Mouse (Mus musculus): ENCODE results near the gene Fam207a.
A peak's percentile ranks its signal among the peaks of the same experiment; 100 is the strongest.

The Fam207a gene

DNA sequence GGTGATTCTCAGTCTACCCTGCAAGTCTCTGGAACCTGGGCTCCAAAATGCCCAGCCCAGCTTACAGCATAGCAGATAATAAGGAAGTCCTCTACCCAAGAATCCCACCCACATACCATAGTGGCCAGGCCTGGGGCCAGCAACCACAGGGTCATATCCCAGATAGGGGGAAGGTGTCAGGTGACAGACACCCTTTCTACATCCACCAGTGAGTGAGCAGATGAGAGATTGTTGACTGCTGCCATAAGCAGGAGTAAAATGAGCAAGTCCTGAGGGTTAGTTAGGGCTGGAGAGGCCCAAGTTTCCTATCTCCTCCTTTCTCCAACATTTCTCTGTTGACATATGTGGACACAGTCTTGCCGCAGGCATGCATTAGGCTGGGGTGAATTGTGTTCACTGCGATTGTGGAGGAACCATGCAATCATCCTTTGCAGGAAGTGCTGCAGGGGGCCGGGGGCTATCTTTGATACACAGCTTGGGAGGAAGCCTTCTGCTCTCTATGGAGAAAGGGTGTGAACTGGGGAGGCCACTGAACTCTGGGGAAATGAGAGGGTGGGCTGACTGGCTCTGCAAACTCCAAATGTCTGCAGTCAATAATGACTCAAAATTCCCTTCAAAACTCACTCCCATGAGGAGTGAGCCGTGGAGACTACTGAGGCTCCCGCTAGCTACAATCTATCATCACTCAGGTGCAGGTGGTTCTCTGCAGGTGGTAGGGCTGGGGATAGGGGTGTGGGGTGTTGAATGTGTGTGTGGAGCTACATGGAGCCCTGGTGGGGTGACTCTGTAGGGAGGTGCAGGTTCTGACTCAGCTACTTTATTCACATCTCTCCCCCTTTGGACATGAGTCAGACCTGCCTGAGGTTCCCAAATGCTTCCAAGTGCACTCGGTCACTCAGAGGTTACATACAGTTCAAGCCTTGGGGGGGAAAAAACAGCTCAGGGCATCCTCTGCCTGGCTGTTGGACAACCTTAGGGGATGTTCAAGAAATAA lies 15.7 kb upstream of the Fam207a start:
- no peak for DNase-seq (ENCODE audit: inconsistent age in 2 of 2, low spot score in 1 of 2)

DNA sequence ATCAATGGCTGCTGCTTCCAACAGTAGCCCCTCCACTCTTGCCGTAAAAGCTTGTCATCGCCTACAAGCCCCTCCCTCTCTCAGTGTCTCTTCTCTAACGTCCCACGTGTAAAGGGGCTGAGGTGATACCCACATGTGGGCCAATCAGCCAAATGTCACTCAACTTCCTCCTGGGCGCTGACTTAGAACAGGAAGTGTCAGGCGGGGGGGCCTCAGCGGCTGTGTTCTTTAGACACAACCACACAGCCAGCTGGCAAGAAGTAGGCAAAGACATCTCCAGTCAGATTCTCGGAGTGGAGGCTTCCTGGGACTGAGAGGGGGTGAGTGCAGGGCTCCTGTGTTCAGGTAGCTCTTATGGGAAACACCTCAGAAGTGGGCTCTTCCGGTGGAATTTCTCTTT lies 14.6 kb upstream of the Fam207a start, which contains the start of gene Itgb2:
Gene Itgb2, plus strand, starts transcription at position 113 of the 400 bp plus-strand sequence.
- DNase-seq (ENCODE audit: inconsistent age in 2 of 2, low spot score in 1 of 2): no peak

DNA sequence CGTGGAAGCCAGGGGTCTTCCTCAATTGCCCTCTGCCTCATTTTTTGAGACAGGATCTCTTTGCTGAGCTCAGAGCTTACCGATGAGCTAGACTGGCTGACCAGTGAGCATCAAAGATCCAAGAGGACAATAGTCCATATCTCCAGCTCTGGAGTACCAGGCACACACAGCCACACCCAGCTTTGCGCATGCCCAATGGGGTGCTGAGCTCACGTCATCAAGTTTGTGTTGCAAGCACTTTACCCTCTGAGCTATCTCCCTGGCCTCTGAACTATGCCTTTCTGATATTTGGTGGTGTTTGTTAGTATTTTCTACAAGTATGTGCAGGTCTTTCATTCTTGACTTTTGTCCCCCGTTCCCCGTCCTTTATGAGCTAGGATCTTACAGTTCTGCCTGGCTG lies 13.0 kb upstream of the Fam207a start:
- no peak for DNase-seq (ENCODE audit: inconsistent age in 2 of 2, low spot score in 1 of 2)

DNA sequence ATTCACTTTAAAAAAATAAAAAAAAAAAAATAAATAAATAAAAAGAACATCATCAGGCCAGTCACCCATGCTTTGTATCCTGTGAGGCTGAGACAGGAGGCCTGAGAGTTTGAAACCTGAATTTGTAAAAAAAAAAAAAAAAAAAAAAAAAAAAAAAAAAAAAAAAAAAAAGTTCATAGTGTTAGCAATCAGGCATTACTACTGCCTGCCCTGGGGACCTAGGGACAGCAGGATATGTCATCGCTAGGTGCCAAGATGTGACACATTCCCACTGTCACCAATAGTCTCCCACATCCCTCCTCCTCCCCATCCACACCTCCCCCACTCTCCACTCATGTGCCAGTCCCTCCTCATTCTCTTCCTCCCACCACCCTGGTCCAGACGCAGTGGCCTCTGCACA lies 10.9 kb upstream of the Fam207a start:
- no peak for DNase-seq (ENCODE audit: inconsistent age in 2 of 2, low spot score in 1 of 2)

DNA sequence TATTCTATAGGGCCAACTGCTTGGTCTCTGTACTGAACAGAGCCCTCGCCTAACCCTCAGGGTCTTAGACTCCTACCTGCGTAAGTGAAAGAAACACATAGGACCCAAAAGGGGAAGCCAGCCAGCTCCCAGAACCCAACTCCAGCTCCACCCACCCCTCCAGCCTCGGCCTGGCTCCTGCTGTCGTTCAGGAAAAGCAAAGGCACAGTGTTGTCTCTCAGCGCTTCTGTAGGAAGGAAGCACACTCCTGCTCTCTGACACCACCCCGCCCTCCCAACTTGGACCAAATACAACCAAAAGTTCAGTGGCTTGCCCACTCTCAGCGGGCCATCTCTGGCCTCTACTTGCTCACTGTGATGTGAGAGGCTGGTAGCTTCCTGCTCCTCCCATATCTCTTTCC lies 7.7 kb upstream of the Fam207a start:
- peak in 1 of 2 experiments; percentile 67 for DNase-seq (ENCODE audit: inconsistent age in 2 of 2, low spot score in 1 of 2)

DNA sequence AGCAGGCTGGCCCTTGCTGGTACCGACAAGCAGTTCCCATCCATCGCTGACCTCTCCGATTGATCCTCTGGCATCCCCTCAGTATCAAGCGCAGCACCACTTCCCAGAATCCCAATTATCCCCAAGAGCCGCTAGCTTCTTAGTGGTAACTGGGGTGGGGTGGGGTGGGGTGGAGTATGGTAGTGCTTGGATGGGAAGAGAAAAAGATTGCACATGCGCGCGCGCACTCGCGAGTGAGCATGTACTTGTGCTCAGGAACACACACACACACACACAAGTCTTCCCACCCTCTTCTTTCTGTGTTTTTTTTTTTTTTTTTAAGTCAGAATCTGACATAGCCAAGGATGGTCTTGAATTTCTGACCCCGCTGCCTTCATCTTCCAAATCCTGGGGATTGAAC lies 7.2 kb upstream of the Fam207a start:
- no peak for DNase-seq (ENCODE audit: inconsistent age in 2 of 2, low spot score in 1 of 2)

DNA sequence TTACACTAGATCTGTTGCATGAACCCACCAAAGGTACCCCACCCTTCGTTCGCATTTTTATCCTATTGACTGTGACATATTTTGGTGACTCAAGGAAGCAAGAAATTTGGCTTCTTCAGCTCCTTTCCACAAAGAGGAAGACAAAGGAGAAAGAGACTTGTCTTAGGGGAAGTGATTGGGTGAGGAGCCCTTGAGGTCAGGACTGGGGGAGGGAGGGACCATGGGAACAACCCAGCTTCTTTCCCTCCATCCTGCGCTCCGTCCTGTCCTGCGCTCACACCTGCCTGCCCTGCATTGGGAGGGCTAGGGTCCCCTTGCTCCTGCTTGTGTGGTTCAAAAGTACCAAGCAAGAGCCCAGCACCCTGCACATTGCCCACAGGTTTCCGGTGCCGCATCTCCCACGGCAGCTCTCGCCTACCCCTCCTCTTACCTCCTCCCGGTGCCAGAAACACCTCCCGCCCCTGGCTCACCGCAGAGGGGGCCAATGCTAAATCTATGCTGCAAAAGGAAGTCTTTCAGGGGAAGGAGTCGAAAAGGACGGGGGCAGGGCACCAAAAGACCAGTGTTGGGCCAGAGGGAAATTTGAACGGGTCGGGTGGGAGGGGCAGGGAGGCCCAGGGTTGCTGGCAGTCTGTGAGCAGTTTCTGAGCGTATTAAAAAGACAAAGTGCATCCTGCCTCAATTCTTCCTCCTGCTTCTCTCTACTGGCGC lies 6.6 kb upstream of the Fam207a start:
- DNase-seq (ENCODE audit: inconsistent age in 2 of 2, low spot score in 1 of 2): peak in 1 of 2 experiments; percentile 40

DNA sequence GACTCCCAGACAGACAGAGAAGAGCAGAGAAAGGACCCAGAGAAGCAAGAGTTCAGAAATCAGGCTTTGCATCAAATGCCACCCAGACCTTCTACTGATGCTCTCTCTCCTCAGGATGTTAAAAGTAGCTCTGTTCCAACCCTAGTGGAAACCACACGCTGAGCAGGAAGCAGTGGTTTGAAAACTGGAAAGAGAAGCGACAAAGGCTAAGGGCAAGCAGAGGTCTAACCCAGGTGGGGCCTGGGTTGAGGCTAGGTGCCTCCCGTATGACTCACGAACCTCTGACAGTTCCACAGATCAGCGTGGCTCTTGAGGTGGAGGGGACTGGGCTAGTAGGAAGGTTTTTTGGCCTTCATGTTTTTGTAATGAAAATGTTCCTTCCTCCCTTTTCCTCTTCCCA lies 4.9 kb upstream of the Fam207a start:
- no peak for DNase-seq (ENCODE audit: inconsistent age in 2 of 2, low spot score in 1 of 2)

DNA sequence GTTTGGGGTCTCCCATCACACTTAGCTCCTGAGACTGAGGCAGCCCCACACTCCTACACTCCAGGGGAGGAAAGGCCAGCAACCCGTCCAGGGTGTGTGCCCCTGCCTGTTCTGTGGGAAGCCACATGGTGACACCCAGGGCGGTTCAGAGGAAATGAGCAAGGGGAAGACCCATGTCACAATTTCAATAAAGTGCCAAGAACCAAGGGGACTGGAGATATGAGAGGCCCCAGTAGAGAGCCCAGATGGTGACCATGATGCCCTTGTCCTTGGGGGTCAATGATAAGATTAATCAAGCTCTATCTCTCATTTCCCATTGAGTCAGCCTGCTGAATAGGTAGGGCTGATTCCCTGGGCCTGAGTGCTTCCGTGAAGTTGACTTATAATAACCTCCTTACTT lies 3.6 kb upstream of the Fam207a start:
- DNase-seq (ENCODE audit: inconsistent age in 2 of 2, low spot score in 1 of 2): peak in 1 of 2 experiments; percentile 67

DNA sequence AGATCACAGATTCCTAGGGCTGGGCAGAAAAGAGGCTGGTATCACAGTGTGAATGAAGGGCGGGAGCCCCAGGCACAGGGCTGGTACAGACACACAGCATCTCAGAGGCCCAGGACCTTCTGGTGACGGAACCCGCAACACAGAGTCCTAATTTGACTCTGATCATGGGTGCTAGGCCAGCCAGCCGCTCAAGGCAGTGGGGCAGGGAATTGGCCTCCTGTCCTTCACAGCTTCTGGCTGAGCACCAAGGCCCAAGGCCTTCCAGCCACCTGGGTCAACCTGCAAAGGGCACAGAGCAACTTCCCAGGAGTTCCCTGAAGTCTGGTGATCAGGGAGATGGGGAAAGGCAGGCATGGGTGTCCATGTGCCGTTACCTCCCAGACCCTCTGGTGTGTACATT lies 2.2 kb upstream of the Fam207a start:
- DNase-seq (ENCODE audit: inconsistent age in 2 of 2, low spot score in 1 of 2): peak in 1 of 2 experiments; percentile 64

DNA sequence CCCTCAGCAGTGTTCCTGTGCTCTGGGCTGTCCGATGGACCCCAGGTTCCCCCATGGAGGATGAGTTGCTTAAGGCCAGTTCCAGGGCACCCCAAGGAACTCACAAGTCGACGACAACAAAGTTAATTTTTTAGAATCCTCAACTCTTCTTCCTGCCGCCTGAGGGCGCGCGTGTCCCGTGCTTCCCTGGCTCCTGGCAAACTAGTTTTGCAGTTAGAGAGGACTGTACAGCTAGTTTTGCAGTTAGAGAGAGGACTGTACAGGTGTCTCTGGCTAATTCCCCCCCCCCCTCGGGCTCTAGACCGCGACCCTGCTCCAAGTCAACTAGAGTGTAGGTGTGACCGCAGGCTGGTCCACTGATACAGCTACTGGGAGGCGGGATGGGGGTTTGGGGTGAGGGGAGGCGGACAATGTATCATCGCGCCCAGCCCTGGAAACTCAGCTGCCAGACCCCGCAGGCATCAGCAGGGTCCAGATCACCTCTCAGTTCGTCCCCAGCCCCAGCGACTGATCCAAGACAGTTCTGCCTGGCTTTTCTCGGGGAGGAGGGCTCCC lies 1.6 kb upstream of the Fam207a start:
- peak; percentile 70 to 85 for DNase-seq (ENCODE audit: inconsistent age in 2 of 2, low spot score in 1 of 2)

DNA sequence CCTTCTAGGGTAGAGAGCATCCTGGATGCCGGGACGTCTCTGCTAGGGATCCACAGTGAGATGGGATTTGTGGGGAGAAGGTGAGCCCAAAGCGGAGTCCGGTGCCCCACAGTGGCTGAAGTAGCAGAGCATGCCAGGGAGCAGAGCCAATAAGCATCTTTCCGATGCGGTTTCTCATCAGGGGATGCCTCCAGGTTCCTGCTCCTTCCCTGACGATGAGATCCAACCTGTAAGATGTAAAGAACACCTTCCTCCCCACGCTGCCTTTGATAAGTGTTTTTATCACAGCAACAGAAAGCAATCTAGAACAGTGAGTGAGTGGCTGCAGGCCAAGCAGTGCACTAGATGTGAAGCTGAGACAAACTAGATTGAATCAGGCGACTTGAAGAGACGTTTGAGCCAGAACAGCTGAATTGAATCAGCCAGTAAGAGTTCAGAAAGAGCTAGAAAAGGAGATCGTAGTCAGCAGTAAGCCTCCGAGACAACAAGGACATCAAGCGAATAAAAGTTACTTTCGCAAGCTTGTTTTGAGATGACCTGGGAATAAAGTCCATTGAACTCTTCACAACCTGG lies 880 bp upstream of the Fam207a start:
- DNase-seq (ENCODE audit: inconsistent age in 2 of 2, low spot score in 1 of 2): peak in 1 of 2 experiments; percentile 70

DNA sequence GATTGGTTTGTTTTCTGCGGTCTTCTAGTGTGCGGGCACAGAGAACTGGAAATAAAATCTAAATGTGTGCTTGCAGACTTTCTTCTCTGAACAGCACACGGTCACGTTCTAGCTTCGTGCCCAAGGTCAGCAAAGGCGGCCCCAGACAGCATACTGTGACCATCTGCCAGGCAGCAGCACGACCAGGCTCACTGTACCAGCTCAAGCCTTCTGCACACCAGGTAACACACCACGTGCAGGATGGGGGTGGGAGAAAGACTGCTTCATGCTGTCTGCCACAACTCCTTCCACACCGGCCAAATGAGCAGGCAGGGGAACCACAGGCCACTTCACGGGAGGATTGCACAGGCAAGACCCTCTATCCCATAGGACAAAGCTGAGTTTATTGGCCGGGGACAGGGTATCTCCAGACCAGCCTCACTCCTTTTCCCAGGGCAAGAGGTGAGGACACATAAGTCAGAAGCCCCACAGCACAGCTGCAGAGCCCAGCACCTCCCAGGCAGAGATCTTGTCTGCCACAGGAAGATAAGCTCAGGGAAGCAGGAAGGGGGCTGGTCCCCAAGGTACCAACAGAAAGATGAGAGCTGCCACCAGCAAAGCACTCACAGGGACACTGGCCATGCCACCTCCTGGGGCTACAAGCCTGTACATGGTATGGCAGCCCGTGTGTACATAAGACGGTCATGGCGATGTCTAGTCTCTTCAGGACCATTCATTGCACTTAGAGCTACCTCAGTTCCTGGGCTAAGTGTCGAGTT lies 5.2 kb downstream of the Fam207a start:
- no peak for DNase-seq (ENCODE audit: inconsistent age in 2 of 2, low spot score in 1 of 2)

DNA sequence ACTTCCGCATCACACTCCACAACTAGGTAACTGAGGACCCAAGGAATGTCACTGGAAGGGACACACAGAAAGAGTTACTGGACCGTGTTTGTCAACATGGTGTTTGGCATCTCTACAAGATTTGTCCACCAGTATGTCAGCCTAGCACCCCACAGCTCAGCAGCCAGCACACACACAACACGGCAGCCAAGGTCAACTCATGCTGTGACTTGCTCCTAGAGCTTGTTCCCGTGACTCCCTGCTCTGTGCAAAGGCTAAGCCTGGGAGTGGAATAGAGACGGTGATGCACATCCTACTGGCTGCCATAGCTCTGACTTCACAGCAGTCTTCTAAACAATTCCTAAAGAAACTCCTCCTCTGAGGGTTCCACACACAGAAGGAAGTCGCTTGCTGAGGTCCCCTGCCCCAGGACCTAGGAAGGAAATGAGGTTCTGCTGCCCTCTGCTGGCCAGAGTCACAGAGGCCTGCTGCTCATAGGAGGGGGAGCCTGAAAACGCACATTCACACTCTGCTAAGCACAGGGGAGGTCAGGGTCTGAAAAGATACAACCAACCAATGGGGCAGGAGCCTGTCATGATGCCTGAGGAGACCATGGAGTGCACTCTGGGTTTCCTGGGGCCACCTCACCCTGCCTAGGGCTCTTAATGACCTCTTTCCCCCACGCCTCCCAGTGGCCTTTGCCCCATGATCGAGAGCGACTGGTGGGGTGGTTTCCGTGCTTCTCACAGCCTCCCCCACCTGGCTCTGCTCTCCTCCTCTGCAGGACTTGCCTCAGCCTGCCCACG lies 6.0 kb downstream of the Fam207a start:
- DNase-seq (ENCODE audit: inconsistent age in 2 of 2, low spot score in 1 of 2): peak; percentile 84 to 94

DNA sequence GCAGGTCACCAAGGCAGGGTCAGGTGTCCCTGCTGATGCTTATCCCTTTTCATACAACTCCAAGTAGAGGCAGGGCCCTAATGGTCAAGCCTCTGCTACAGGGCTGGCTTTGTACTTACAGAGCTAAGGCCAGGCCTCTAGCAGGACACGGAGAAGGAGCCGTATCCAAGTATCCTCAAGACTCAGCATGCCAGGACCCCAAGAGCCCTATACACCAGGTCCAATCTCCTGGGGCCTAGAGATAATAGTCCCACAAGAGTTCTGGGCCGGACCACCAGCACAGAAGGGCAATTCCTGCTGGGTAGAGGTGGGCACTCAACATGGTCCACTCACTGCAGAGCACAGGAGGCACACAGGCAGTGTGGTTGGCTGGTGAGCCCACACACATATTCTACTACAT lies 6.8 kb downstream of the Fam207a start:
- DNase-seq (ENCODE audit: inconsistent age in 2 of 2, low spot score in 1 of 2): no peak

DNA sequence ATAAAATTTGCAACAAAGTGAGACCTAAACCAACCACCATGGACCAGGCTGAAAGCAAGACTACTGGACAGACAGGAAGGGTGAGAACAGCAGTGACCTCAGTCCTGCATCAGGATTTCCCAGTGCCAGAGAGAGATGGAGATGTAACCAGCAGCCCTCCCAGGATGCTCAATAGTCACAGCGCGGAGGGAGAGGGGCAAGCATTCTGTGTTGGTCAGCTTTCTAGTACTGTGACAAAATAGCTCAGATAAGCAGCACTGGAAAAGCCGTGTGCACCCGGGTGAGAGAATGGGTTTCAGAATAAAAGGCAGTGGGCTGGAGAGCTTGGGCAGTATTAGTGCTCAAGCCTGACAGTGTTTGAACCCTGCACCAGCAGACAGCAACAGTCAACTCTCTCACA lies 7.8 kb downstream of the Fam207a start:
- peak in 1 of 2 experiments; percentile 16 for DNase-seq (ENCODE audit: inconsistent age in 2 of 2, low spot score in 1 of 2)

DNA sequence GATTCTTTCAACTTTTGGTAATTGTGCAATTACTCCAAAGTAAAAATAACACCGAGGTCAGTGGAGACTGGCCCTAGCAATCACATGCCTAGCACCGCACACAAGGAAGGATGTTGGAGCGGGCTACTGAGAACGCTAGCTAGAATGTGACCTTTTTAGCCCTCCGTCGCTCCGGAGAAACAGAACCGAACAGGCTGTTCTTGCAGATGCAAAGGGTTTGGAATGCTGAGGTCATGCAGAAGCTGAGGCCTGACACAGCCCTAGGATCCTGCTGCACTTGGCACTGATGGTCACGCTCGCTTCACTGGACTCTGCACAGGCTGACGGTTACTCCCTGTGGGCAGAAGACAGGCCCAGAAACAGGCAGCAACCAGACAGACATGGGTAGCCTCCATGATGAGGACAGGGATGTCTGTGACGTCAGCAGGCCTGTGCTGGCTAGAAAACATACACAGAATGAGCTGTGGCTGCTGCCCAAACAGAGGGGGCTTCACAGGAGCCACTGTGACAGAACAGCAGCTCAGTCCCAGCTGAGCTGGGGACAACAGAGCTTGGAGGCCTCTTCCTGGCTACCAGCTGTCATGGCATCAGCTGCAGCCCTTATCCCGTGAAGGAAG lies 8.5 kb downstream of the Fam207a start:
- DNase-seq (ENCODE audit: inconsistent age in 2 of 2, low spot score in 1 of 2): peak; percentile 40 to 75

DNA sequence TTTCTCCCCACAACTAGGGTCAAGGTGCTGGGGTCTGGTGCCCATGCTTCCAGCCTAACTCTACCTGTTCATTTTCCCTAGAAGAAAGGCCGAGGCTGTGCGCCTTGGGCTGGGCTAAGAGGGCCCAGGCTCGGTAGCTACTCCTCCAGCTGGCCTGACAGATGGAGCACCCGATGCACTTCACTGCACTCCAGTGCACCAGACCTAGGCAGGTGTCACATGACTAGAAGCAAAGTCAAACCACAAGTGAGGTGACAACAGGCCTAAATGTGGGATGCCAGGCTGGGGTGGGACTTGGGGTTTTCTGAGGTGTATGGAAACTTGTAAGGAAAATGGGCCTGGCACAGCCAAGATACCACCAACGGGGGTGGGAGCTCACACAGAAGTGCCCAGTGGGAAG lies 9.1 kb downstream of the Fam207a start:
- no peak for DNase-seq (ENCODE audit: inconsistent age in 2 of 2, low spot score in 1 of 2)

DNA sequence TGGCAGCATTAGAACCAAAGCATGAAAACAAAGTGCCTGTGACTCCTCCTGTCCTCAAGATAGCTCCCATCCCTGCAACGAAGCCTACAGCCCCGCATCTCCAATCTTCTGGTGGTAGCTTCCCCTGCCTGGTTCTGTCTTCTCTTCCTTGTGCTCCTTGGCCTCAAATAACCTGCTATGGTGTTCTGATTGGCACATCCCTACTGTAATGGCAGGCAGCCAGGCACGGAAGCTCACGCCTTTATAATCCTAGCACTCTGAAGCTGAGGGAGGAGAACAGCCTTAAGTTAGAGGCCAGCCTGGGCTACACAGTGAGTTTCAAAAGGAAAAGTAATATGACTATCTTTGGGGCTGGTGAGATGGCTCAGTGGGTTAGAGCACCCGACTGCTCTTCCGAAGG lies 11.4 kb downstream of the Fam207a start:
- no peak for DNase-seq (ENCODE audit: inconsistent age in 2 of 2, low spot score in 1 of 2)
